Mouse (Mus musculus) brain, embryonic 14.5 days (tissue): Measurements from ENCODE around the gene Acot5. TPM values are rescaled to one million over a fixed set of nuclear protein-coding genes. Genes with fewer than 3 reads are reported as not detected.
"Not testable (repeated sequence)": the region's sequence is repeated elsewhere in the genome, so short reads cannot be mapped to it uniquely, and the experiment has no call there.

Experiments
- DNase-seq: peaks from one replicate; pipeline ENCODE4 v3.0.0-alpha.2; 2011; ENCODE audit warnings: low read depth
- CTCF ChIP-seq: fragments of 200-500 bp; IDR thresholded peaks from 2 replicates; pipeline ENCODE4 v1.5.1; 2012; ENCODE audit warnings: inconsistent platforms, mild to moderate bottlenecking, moderate library complexity, borderline replicate concordance; ENCODE audit not compliant: insufficient read depth, insufficient read length; ENCODE audit errors: extremely low read depth
- POLR2A ChIP-seq: fragments of 200-500 bp; IDR thresholded peaks from 2 replicates; pipeline ENCODE4 v1.6.1; 2012; ENCODE audit warnings: mild to moderate bottlenecking, inconsistent platforms, borderline replicate concordance; ENCODE audit not compliant: poor library complexity, insufficient read depth, insufficient read length, severe bottlenecking; ENCODE audit errors: extremely low read depth
- polyA plus RNA-seq: library from polyadenylated mRNA; depleted of rRNA; stranded (reverse); fragments of >200 nt; gene quantifications from 2 replicates; pipeline ENCODE4 v1.2.3, GENCODE M21; 2012

The Acot5 gene
- polyA plus RNA-seq, 1 experiment, result 0.07 TPM

DNA sequence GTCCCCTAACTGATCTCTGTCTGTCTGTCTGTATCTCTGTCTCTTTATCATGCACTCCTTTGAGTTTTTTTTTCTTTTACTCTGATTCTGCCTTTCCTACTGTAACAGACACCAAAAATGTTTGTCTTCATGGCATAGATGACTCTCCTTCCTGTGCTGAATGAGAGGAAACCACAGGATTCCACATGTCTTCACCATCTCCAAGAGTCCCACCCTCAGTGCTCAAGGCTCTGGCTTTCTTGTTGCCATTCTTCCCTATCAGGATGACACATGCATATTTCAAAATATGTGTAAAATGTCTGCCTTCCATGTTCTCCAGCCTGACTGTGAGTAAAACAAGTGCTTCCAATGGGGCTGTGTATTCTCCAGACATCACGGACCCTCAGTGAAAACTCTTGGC, 22.2 kb upstream of the Acot5 start:
- no peak for TF ChIP-seq POLR2A
- no peak for TF ChIP-seq CTCF

DNA sequence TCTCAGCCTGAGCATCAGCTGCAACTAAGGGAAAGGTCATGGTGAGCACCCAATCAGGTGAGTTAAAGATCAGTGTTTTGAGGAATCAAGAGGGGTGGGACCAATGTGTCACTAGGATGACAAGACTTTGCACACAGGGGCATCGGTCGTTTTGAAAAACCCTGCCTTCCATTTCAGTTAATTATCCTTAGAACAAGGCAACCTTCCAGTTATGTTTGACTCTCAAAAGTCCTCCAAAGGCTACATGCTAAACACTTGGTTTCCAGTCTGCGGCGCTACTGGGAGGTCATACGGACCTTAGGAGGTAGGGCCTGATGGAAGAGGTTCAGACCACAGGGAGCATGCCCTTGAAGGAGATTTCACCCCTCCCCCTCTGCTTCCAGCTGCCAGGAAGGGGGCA, 18.4 kb upstream of the Acot5 start:
- DNase-seq, result not testable (repeated sequence)

More for the DNA sequence above, 22.2 kb upstream of the Acot5 start:
- DNase-seq, result no peak

DNA sequence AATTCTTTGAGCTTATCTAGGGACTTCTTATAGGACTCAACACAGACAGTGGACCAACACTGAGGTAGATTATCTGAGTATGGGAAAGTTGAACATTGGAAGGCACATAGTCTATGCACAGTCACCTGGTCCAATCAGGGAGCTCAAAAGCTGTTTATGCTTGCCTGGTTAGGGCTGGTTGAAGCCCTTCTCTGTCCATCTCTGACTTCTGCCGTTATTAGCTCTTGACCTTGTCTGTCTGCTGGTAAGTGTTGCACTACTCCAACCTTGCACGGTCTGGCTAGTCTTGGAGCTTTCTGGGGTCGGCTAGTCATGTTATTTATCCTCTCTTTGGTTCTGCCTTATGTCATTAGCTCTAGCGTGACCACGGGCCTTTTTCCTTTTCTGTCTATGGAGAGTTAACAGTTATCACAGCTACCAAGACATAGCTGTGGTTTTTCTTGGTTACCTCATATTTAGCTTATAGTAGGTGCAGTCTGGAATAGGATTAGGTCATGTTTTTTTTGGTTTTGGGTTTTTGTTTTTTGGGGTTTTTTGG, 17.1 kb upstream of the Acot5 start, which contains the start of gene Acot3:
TSS of gene Acot3 (plus strand) at position 208 of the 538 bp plus-strand sequence.
- TF ChIP-seq POLR2A (no peak), CTCF (no peak)
- DNase-seq, result no peak

DNA sequence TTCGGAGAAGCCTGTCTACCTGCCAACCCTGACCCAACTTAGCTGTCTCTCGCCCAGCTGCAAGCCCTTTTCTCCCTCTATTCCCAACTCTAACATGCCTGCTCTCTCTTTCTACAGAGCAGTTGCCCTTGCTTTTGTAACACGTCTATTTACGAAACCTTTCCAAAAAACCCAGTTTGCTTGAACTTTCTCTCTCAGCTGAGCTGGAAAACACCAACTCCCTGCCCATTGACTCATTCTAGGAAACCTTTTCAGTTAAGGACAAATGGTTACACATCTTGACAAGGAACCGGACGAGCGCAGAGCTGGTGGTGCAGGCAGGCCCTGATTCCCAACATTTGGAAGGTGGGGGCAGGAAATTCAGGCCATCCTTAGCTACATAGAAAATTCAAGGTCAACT, 16.5 kb upstream of the Acot5 start:
- no peak for DNase-seq
- TF ChIP-seq POLR2A, result no peak

DNA sequence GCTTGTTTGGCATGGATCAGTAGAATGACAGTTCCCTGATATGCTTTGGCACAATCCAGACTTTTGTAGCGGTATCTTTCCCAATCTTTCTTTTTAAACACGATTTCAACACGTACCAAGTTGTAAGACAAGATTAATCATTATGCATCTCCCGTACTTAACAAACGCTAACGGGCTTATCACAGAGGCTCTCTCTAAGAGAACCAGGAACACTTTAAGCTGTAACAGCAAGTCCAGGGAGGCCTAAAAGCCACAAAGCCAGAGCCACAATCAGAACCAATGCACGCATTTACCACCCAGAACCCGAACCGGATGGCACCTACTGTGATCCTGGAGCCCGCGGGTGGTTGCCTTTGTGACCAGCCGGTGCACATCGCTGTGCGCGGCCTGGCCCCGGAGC, 16.0 kb upstream of the Acot5 start:
- TF ChIP-seq POLR2A, result no peak
- TF ChIP-seq CTCF, result no peak
- DNase-seq, result peak; percentile 34

DNA sequence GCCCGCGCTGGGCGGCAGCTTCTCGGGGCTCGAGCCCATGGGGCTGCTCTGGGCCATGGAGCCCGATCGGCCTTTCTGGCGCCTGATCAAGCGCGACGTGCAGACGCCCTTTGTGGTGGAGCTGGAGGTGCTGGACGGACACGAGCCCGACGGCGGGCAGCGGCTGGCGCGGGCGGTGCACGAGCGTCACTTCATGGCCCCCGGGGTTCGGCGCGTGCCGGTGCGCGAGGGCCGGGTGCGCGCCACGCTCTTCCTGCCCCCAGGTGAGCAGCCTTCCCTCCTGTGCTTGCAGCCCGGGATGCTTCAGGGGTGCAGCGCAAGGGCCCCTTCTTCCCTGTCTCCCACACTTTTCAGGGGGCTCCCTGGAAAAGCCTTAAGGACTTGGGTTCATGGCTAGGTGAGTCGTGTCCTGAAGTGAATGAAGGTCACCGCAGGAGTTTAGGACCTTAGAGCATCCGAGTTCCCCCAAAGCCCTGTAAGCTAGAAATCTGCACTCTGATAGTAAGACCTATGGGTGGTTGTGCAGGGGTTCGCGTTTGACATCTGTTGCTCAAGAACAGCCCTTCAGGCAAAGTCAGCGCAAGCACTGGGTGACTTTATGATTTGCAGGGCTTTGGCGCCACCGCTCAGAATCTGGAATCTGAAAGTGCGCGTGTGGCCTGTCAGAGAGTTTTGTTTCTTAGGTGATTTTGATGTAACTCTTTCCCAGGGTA, 15.3 kb upstream of the Acot5 start:
- DNase-seq, result peak; percentile 51
- TF ChIP-seq CTCF (no peak), POLR2A (no peak)

DNA sequence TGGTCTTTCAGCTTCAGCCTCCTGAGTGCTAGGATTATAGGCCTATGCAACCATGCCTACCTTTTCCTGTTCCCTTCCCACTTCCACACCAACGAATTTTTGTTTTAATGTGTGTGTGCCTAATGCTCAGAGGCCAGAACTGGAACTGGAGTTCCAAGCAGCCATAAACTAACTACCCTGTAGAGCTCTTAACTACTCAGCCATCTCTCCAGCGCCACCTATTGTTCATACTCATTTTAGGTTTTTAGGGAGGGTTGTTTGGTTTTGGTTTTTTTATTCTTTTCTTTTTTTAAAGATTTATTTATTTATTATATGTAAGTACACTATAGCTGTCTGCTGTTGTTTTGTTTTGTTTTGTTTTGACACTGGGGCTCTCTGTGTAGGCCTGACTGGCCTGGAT, 8.2 kb upstream of the Acot5 start:
- no peak for TF ChIP-seq POLR2A
- no peak for TF ChIP-seq CTCF
- peak; percentile 18 for DNase-seq

DNA sequence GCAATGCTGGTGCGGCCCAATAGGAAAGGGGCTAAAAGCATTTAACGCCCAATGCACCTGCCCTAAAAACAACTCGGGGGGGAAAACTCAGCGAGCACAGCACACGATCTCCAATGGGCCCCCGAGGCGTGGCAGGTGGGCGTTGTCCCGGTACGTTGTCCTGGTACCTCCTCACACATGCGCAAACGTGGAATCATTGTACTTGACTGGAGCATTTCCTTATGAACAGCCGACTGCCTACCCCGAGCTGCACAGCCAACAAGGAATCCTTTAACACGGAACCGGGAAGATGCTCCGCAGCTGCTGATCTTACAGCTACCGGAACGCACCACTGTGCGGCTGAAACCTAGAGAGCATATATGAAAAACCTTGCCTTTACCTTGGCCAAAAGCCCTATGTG, 6.8 kb upstream of the Acot5 start:
- TF ChIP-seq CTCF (no peak), POLR2A (no peak)
- DNase-seq, result no peak

DNA sequence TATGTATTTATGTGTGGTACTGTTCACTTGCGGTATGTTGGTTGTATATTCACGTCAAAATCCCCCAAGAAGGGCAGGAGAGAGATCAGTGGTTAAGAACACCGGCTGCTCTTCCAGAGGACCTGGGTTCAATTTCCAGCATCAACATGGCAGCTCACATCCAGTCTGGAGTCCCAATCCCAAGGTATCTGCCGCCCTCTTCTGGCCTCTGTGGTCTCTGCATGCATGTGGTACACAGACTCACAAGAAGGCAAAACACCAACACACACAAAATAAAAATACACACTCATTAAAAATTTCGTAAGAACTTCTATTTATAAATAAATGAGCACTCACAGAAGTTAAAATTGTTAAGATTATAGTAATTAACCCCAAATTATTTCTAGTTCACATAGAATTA, 5.9 kb upstream of the Acot5 start:
- TF ChIP-seq CTCF (peak; percentile 31; the same call in 1 of the 2 replicates), POLR2A (no peak)
- DNase-seq, result peak; percentile 2

DNA sequence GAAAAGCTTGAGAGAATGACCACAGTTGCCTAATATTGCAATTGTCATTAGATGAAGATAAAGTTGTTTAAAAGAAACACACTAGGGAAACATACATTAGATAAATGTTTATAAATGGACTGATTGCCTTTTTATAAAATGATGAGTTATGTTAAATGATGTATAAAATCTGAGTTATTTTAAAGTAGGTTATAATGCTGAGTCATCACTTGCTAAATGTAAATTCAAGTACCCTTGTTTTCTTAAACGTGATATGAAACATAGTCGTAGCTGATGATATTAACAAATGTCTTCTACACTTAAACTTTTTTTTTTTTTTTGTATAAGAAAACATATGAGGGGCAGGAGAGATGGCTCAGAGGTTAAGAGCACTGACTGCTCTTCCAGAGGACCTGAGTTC, 5.3 kb upstream of the Acot5 start:
- no peak for DNase-seq
- TF ChIP-seq CTCF, result no peak
- TF ChIP-seq POLR2A, result no peak

DNA sequence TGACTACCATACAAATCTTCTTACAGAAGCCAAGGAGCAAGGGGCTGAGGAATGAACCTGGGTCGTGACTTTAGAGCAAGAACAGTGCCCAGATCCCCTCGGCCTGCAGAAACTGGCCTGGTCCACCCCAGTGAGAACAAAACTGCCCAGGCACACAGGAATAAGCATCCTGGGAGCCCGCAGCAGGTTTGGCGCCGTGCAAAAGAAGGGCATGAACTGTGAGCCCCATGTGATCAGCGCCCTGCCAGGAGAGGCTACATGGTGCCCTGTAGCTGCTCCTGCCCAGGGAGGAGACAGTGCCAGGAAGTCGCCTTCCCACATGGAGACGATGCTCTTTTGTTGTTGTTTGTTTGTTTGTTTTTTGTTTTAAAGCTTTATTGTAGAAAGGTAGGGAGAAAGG, 4.5 kb upstream of the Acot5 start:
- no peak for TF ChIP-seq POLR2A
- no peak for TF ChIP-seq CTCF
- no peak for DNase-seq

DNA sequence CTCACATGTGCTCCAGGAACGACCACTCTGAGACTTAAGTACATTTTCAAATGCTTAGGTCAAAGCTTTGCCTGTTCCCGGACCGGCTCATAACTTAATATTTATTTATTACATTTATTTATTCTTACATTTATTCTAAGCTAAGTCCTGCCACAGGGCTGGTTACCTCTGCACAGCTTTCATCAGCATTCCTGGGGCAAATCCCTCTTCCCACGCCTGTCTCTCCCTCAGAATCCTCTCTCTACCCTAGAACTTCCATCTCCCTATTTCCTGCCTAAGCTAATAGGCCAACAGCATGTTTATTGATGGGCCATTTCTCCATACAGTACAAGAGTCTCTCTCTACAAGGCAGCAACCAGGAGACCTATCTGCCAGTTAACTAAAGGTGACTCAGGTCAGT, 1.4 kb upstream of the Acot5 start:
- TF ChIP-seq POLR2A (no peak), CTCF (no peak)
- DNase-seq, result no peak
